Mouse (Mus musculus) embryonic facial prominence, embryonic 13.5 days (tissue): Measurements from ENCODE around the gene Bcar3. TPM values are rescaled to one million over a fixed set of nuclear protein-coding genes. Genes with fewer than 3 reads are reported as not detected.

Source experiments
- ATAC-seq: fragments of 200-750 bp; cut with Nextera tagmentation; 2 replicates; pipeline ENCODE4 v1.8.0; 2017; ENCODE audit warnings: low read depth; ENCODE audit not compliant: insufficient number of reproducible peaks, insufficient read depth, low FRiP score, low TSS enrichment
- H3K27ac ChIP-seq: fragments of 300-500 bp; sonication (generic); 2 replicates; pipeline ENCODE4 v1.5.1; 2015; ENCODE audit warnings: moderate library complexity, mild to moderate bottlenecking, inconsistent platforms
- H3K27me3 ChIP-seq: fragments of 300-500 bp; sonication (generic); 2 replicates; pipeline ENCODE4 v1.6.1; 2015; ENCODE audit warnings: mild to moderate bottlenecking, inconsistent platforms
- H3K36me3 ChIP-seq: fragments of 300-500 bp; sonication (generic); 2 replicates; pipeline ENCODE4 v1.6.1; 2015; ENCODE audit warnings: mild to moderate bottlenecking, inconsistent platforms
- H3K4me1 ChIP-seq: fragments of 300-500 bp; sonication (generic); 2 replicates; pipeline ENCODE4 v1.6.1; 2015; ENCODE audit warnings: inconsistent platforms
- H3K4me2 ChIP-seq: fragments of 300-500 bp; sonication (generic); 2 replicates; pipeline ENCODE4 v1.6.1; 2015; ENCODE audit warnings: moderate library complexity, mild to moderate bottlenecking, inconsistent platforms
- H3K4me3 ChIP-seq: fragments of 300-500 bp; sonication (generic); 2 replicates; pipeline ENCODE4 v1.5.1; 2015; ENCODE audit warnings: mild to moderate bottlenecking, inconsistent platforms
- H3K9ac ChIP-seq: fragments of 300-500 bp; sonication (generic); 2 replicates; pipeline ENCODE4 v1.6.1; 2015; ENCODE audit warnings: mild to moderate bottlenecking, inconsistent platforms
- H3K9me3 ChIP-seq: fragments of 300-500 bp; sonication (generic); 2 replicates; pipeline ENCODE4 v1.6.1; 2016; ENCODE audit warnings: inconsistent platforms
- WGBS: fragments of 180-500 bp; shearing (Covaris S2); methylation state at CpG from one replicate; pipeline ENCODE4 v1.1.7; 2015; ENCODE audit warnings: mixed read lengths; 5-methylcytosine and 5-hydroxymethylcytosine counted together
- polyA plus RNA-seq: library from polyadenylated mRNA; unstranded; fragments of >200 nt; fragmentation: Nextera tagmentation; extraction: Ambion mirVana; gene quantifications from 2 replicates; pipeline ENCODE4 v1.2.1, GENCODE M21; 2015

The Bcar3 gene
- polyA plus RNA-seq, 1 experiment from 2014 or later = 8.6 TPM

DNA sequence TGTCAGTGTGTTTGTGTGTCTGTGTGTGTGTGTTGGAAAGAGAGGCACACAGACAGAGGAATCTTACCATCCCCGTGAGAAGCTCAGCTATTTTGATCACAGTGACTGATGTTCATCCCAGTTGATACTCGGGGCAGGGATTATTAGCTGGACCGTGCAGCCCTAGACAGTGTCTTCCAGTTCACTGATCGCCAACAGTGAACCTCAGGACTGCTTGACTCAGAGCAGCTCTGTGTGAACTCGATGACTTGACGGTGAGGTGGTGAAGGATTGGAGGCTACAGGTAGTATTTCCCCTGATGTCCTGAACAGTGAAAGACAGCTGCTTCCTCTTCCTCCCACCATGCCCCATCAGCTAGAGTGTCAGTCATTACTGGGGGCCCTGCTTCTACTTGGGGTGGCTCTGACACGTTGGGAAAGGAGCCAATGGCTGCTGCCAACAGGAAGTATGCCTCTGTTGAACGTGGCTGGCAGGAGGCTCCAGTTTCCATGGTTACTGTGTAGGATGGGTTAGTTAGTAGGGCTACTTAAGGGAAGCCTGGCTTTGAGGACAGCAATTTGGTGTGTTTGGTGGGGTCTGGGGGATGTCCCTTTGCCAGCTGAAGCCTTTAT lies 186.2 kb downstream of the Bcar3 start:
- Histone ChIP-seq H3K27ac (no peak overlapping the region), H3K36me3 (no peaks in the 10 kb centered on the region), H3K4me1 (peaks cover 62% of the 10 kb centered on the region), H3K9ac (no peak overlapping the region), H3K4me3 (no peak overlapping the region), H3K27me3 (no peaks in the 10 kb centered on the region), H3K4me2 (no peak overlapping the region), H3K9me3 (no peaks in the 10 kb centered on the region)
- 53% methylated on average over 8 of the region's 8 CpGs for WGBS
- no peak for ATAC-seq

DNA sequence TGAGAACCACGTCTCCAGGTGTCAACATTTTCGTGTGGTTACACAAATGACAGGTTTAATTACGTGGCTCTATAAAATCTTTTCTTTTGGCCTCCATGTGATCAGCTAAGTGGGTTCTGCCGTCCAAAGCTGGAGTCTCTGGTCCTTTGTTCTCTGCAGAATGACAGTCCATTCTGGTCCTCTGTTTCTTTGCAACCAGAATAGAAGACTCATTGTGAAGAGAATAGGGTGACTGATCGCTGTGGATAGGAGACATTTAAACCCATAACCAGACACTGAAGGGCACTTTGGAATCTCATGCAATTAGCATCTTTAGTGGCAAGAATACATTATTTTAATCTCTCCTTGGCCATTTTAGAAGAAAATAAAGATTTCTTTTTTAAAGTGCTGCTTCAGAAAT lies 187.1 kb downstream of the Bcar3 start:
- H3K4me1 ChIP-seq = peaks cover 54% of the 10 kb centered on the region
- H3K27me3 ChIP-seq = no peaks in the 10 kb centered on the region
- H3K9me3 ChIP-seq = no peaks in the 10 kb centered on the region
- ATAC-seq = no peak
- no peak overlapping the region for H3K9ac ChIP-seq
- 48% methylated on average over 5 of the region's 5 CpGs for whole genome bisulfite sequencing
- H3K27ac ChIP-seq = no peak overlapping the region
- H3K4me2 ChIP-seq = no peak overlapping the region
- H3K4me3 ChIP-seq = no peak overlapping the region
- no peaks in the 10 kb centered on the region for H3K36me3 ChIP-seq

DNA sequence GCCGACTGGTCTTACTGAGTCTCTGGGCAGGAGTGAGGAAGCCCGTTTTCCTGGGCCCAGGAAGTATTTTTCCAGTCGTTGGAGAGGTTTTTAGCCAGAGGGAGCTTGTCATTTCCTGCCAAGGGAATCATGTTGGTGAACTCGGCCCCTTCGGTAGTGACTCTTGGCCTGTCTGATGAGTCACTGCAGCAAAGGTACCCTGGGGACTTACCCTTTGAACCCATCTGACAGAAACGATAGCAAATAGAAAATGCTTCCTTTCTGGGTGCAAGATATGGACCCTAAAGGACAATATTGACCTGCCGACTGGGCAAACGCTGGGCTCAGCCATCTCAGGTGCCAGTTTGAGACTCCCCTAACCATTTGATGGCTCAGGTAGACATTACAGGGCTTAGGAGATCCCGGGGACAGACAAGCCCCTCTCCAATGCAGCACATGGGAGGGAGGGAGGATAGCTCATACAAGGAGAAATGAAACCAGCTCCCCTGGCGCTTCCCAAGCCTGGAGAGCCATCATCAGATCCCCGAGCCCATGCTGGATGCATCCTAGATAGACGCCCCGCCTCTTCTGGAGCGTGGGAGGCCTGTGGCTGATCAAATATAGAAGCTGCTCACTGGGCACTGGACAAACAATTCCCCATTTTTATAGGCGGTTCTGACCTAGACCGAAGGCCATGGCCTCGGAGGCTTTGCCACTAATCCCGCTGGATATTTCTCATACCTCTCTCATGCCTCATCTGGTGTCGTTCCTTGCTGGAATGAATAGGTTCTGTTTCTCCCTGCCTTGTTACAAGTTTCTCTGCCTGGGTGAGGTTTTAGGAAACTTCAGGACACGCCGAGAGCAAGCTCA lies 188.2 kb downstream of the Bcar3 start:
- 53% methylated on average over 21 of the region's 21 CpGs for WGBS
- Histone ChIP-seq H3K9me3 (no peaks in the 10 kb centered on the region), H3K36me3 (no peaks in the 10 kb centered on the region), H3K9ac (no peak overlapping the region), H3K27me3 (no peaks in the 10 kb centered on the region), H3K4me1 (peaks cover 47% of the 10 kb centered on the region), H3K4me2 (no peak overlapping the region), H3K27ac (no peak overlapping the region), H3K4me3 (no peak overlapping the region)
- ATAC-seq = no peak

DNA sequence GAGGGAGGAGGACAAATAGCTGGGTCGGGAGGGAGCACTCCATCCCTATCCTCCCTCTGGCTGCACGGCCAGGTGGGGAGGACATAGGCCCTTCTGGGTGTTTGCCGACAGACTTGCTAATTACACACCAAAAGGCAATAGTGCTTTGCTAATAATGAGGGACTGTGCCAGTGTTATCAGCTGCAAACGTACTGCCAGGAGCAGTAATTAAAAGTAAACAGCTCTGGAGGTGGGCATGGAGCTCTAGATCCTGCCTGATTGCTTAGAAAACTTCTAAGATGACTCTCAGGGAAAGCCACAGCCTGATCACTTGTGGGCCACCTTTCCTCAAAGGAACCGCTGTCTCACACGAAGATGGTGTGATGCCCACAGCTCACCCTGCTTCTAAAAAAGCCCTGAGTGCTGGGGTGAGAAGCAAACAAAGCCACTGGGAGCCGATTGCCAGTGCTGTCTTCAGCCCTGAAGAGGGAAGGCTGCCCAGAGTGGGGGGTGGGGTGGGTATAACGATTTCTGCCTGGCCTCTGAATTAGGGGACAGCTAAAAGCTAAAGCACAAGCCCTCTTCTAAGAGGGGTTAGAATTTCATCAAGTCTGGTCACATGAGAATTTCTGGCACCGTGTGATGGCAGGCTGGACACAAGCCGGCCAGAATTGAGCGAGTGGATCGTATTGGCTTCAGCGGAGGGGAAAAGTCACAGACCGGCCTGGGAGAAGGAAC lies 189.3 kb downstream of the Bcar3 start:
- Histone ChIP-seq H3K9me3 (no peaks in the 10 kb centered on the region), H3K27ac (no peak overlapping the region), H3K9ac (peak overlapping the region; percentile 21; the same call in 1 of the 2 replicates), H3K36me3 (no peaks in the 10 kb centered on the region), H3K4me1 (peaks cover 49% of the 10 kb centered on the region), H3K4me2 (peak overlapping the region; percentile 31), H3K4me3 (no peak overlapping the region), H3K27me3 (no peaks in the 10 kb centered on the region)
- ATAC-seq = no peak
- 24% methylated on average over 14 of the region's 14 CpGs for WGBS

GRCm38 (mm10) chr3:122483783-122484130 lies 189.8 kb downstream of the Bcar3 start:
- Histone ChIP-seq H3K9ac (0 out of 2 replicates have a peak overlapping the region, but pooled peaks have one; percentile 21), H3K4me1 (peaks cover 53% of the 10 kb centered on the region), H3K4me3 (no peak overlapping the region), H3K27ac (no peak overlapping the region), H3K36me3 (no peaks in the 10 kb centered on the region), H3K9me3 (no peaks in the 10 kb centered on the region), H3K27me3 (no peaks in the 10 kb centered on the region), H3K4me2 (peak overlapping the region; percentile 31)
- WGBS = 32% methylated on average over 5 of the region's 5 CpGs
- no peak for ATAC-seq

- no peak overlapping the region for H3K9ac ChIP-seq
- ATAC-seq = no peak
- WGBS = 64% methylated on average over 3 of the region's 3 CpGs
- H3K4me2 ChIP-seq = no peak overlapping the region
- H3K9me3 ChIP-seq = no peaks in the 10 kb centered on the region
- H3K27me3 ChIP-seq = no peaks in the 10 kb centered on the region
- H3K36me3 ChIP-seq = no peaks in the 10 kb centered on the region
- peaks cover 50% of the 10 kb centered on the region for H3K4me1 ChIP-seq
- H3K4me3 ChIP-seq = no peak overlapping the region
- H3K27ac ChIP-seq = no peak overlapping the region
Observed at GRCm38 (mm10) chr3:122484301-122484700, 190.4 kb downstream of the Bcar3 start.

GRCm38 (mm10) chr3:122485699-122486098 lies 191.8 kb downstream of the Bcar3 start:
- 92% methylated on average over 4 of the region's 4 CpGs for WGBS
- peaks cover 37% of the 10 kb centered on the region for H3K4me1 ChIP-seq

GRCm38 (mm10) chr3:122486193-122486592 lies 192.3 kb downstream of the Bcar3 start:
- Histone ChIP-seq H3K27me3 (no peaks in the 10 kb centered on the region), H3K27ac (no peak overlapping the region), H3K9ac (no peak overlapping the region), H3K4me2 (no peak overlapping the region), H3K4me3 (no peak overlapping the region), H3K36me3 (no peaks in the 10 kb centered on the region), H3K4me1 (peaks cover 33% of the 10 kb centered on the region), H3K9me3 (no peaks in the 10 kb centered on the region)
- WGBS = 80% methylated on average over 4 of the region's 4 CpGs
- ATAC-seq = no peak

More at GRCm38 (mm10) chr3:122485699-122486098, 191.8 kb downstream of the Bcar3 start:
- no peaks in the 10 kb centered on the region for H3K36me3 ChIP-seq
- no peak overlapping the region for H3K4me2 ChIP-seq
- no peak overlapping the region for H3K27ac ChIP-seq
- no peak for ATAC-seq
- no peaks in the 10 kb centered on the region for H3K9me3 ChIP-seq
- no peak overlapping the region for H3K4me3 ChIP-seq
- H3K9ac ChIP-seq = no peak overlapping the region
- H3K27me3 ChIP-seq = no peaks in the 10 kb centered on the region

GRCm38 (mm10) chr3:122488051-122488754 lies 194.3 kb downstream of the Bcar3 start:
- no peak overlapping the region for H3K4me3 ChIP-seq
- no peaks in the 10 kb centered on the region; the same call in 1 of the 2 replicates for H3K27me3 ChIP-seq
- H3K9ac ChIP-seq = no peak overlapping the region
- no peak for ATAC-seq
- no peaks in the 10 kb centered on the region for H3K9me3 ChIP-seq
- no peak overlapping the region for H3K4me2 ChIP-seq
- H3K36me3 ChIP-seq = no peaks in the 10 kb centered on the region
- WGBS = 50% methylated on average over 1 of the region's 1 CpGs
- H3K4me1 ChIP-seq = peaks cover 30% of the 10 kb centered on the region
- peak overlapping the region; percentile 28; the same call in 1 of the 2 replicates for H3K27ac ChIP-seq

DNA sequence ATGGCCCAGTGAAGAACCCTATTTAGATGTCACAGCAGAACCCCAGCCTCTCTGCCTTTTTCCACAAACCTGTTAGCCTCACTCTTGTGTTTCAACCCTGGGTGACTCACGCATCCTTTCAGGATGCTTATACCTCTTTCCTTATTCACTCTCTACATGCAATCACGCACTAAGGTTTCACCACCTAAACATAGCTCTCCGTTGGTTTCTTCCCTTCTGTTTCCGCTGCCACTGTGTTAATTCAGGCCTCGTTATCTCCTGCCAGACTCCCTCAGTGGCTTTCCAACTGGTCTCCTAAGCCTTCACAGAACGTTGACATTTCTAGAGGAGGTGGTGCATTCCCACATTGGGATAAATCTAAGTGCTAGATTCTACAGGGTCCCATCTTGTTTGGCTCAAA lies 196.6 kb downstream of the Bcar3 start:
- Histone ChIP-seq H3K4me3 (no peak overlapping the region), H3K9me3 (no peaks in the 10 kb centered on the region), H3K4me1 (peaks cover 23% of the 10 kb centered on the region), H3K4me2 (no peak overlapping the region), H3K27ac (no peak overlapping the region), H3K36me3 (no peaks in the 10 kb centered on the region), H3K9ac (no peak overlapping the region), H3K27me3 (peaks cover 8% of the 10 kb centered on the region; the same call in 1 of the 2 replicates)
- no peak for ATAC-seq
- 77% methylated on average over 6 of the region's 6 CpGs for WGBS

DNA sequence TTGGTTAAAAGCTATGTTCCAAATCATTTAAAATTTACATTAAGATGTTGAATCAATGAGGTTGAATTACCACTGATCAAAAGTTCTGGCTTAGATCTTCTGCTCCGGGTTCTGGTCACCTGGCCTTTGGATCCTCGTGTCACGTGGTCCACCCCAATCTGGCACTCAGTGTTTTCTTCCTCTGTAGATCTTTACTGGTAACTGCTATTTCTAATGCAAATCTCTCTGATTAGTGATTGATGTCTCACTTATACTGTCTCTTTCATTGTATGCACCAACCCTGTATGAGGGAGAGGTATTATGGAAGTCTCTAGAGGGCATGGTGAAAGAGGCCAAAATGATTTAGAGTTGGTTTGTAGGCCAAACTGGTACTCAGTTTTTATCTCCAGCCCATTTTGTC lies 198.1 kb downstream of the Bcar3 start:
- H3K9ac ChIP-seq = no peak overlapping the region
- no peaks in the 10 kb centered on the region for H3K9me3 ChIP-seq
- no peak overlapping the region for H3K27ac ChIP-seq
- H3K4me3 ChIP-seq = no peak overlapping the region
- peaks cover 34% of the 10 kb centered on the region for H3K4me1 ChIP-seq
- ATAC-seq = no peak
- WGBS = 85% methylated on average over 3 of the region's 3 CpGs
- H3K27me3 ChIP-seq = peaks cover 8% of the 10 kb centered on the region; the same call in 1 of the 2 replicates
- no peaks in the 10 kb centered on the region for H3K36me3 ChIP-seq
- H3K4me2 ChIP-seq = no peak overlapping the region
